Mouse (Mus musculus) small intestine, adult 2 months (tissue): ENCODE measurements around the gene Spats2. TPM values are rescaled to one million over a fixed set of nuclear protein-coding genes. Genes with fewer than 3 reads are reported as not detected.

ENCODE experiments used
- H3K27ac ChIP-seq: fragments of 200-500 bp; 2 replicates; pipeline ENCODE4 v1.5.1; 2012; ENCODE audit warnings: low read depth, low read length, control low read depth, inconsistent platforms; ENCODE audit not compliant: insufficient read depth
- H3K27me3 ChIP-seq: fragments of 200-500 bp; 2 replicates; pipeline ENCODE4 v1.6.1; 2012; ENCODE audit warnings: mild to moderate bottlenecking, moderate library complexity, low read length, inconsistent platforms; ENCODE audit not compliant: control insufficient read depth, insufficient read depth
- H3K36me3 ChIP-seq: fragments of 200-500 bp; 2 replicates; pipeline ENCODE4 v1.6.1; 2012; ENCODE audit warnings: mild to moderate bottlenecking, low read length, control low read depth, inconsistent platforms; ENCODE audit not compliant: control insufficient read depth, insufficient read depth
- H3K4me1 ChIP-seq: fragments of 200-500 bp; 2 replicates; pipeline ENCODE4 v1.6.1; 2012; ENCODE audit warnings: low read length, inconsistent platforms, mixed read lengths; ENCODE audit not compliant: control insufficient read depth, insufficient read depth, insufficient read length
- H3K4me3 ChIP-seq: fragments of 200-500 bp; 2 replicates; pipeline ENCODE4 v1.5.1; 2012; ENCODE audit warnings: low read depth, mild to moderate bottlenecking, control low read depth, inconsistent platforms, low read length, moderate library complexity
- CTCF ChIP-seq: fragments of 200-500 bp; IDR thresholded peaks from 2 replicates; pipeline ENCODE4 v1.5.1; 2012; ENCODE audit warnings: low read depth, mild to moderate bottlenecking, control low read depth, inconsistent platforms, low read length, moderate library complexity, mixed read lengths; ENCODE audit not compliant: insufficient replicate concordance, insufficient read length; ENCODE audit errors: extremely low read depth
- POLR2A ChIP-seq: fragments of 200-500 bp; IDR thresholded peaks from 2 replicates; pipeline ENCODE4 v1.6.1; 2012; ENCODE audit warnings: low read depth, mild to moderate bottlenecking, control low read depth, inconsistent platforms, low read length, moderate library complexity
- WGBS: fragments of 180-500 bp; shearing (Covaris S2); methylation state at CpG from one replicate; pipeline ENCODE4 v1.1.7; 2018; 5-methylcytosine and 5-hydroxymethylcytosine counted together
- polyA plus RNA-seq: library from polyadenylated mRNA; depleted of rRNA; stranded (reverse); fragments of >200 nt; gene quantifications from 2 replicates; pipeline ENCODE4 v1.2.3, GENCODE M21; 2012

The Spats2 gene
- polyA plus RNA-seq, 1 experiment, result 3.9 TPM

- Histone ChIP-seq H3K27me3 (peaks cover 52% of the 10 kb centered on the region), H3K36me3 (peaks cover 9% of the 10 kb centered on the region), H3K4me1 (peaks cover 16% of the 10 kb centered on the region), H3K4me3 (peak overlapping the region; percentile 78), H3K27ac (peak overlapping the region; percentile 93; the same call in 1 of the 2 replicates)
- TF ChIP-seq CTCF (no peak), POLR2A (no peak)
- WGBS, result 4% methylated on average over 9 of the region's 9 CpGs
Observed at GRCm38 (mm10) chr15:99098493-99098861, 27.2 kb upstream of the Spats2 start.

DNA sequence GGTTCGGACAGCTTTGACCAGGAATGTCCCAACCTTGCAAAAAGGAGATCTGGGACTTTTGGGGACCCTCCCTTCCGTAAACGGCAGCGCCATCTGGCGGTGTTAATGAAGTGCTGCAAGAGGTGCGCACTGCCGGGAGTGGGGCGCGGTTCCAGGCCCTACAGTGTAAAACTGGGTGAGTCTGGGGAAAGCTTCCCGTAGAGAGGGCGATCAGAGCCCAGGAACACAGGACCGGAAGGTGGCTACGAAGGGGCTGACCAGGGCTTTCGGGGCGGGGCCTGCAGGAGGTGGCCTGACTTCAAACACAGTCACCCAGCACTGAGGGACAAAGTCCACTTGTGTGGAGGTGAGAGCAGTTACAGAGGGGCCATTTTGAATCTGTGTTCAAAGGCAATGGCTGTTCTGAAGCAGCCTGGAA is 26.6 kb upstream of the Spats2 start:
- TF ChIP-seq POLR2A, result no peak; the same call in 1 of the 2 replicates
- peak; percentile 92; the same call in 1 of the 2 replicates for TF ChIP-seq CTCF
- Histone ChIP-seq H3K36me3 (peaks cover 14% of the 10 kb centered on the region), H3K27ac (peak overlapping the region; percentile 93), H3K27me3 (peaks cover 46% of the 10 kb centered on the region), H3K4me3 (peak overlapping the region; percentile 78), H3K4me1 (peaks cover 14% of the 10 kb centered on the region)
- 2% methylated on average over 15 of the region's 15 CpGs for WGBS

DNA sequence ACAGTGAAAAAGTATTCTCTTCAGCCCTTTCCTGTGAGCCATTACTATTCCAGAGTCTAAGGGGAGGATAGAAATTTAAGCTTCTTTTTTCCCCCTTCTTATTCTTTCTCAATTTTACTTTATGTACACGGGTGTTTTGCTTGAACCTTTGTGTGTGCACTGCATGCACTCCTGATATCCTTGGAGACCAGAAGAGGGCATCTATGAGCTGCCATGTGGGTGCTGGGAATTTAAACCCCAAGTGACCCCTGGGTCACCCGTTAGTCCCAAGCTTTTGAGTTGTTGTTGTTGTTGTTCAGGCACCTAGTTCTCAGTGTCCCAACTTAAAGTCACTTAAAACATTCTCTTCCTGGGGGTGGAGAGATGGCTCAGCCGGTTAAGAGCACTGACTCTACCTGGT is 25.7 kb upstream of the Spats2 start:
- H3K27ac ChIP-seq, result peak overlapping the region; percentile 93; the same call in 1 of the 2 replicates
- H3K4me3 ChIP-seq, result peak overlapping the region; percentile 78
- H3K27me3 ChIP-seq, result peaks cover 40% of the 10 kb centered on the region
- H3K36me3 ChIP-seq, result peaks cover 16% of the 10 kb centered on the region
- peak; percentile 30; the same call in 1 of the 2 replicates for TF ChIP-seq CTCF
- TF ChIP-seq POLR2A, result no peak
- WGBS, result 18% methylated on average over 3 of the region's 3 CpGs
- H3K4me1 ChIP-seq, result peaks cover 14% of the 10 kb centered on the region

DNA sequence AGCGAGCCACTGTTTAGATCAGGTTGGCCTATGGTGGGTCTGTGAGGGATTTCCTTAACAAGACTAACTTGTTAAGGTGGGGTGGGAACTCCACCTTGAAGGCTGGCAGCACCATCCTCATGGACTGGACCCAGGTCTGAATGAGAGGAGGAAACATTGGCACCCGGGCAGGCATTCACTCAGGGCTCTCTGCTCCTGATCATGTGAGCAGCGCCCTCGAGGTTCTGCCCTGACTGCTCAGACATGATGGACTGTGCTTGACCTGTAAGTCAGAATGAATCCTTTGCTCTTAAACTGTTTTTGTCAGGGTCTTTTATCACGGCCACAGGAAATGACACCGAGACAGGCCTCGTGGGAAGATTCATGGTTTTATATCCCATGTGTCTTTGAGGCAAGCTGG is 20.5 kb upstream of the Spats2 start:
- no peak overlapping the region for H3K4me3 ChIP-seq
- WGBS, result 72% methylated on average over 7 of the region's 7 CpGs
- H3K4me1 ChIP-seq, result peaks cover 2% of the 10 kb centered on the region
- peaks cover 29% of the 10 kb centered on the region for H3K36me3 ChIP-seq
- TF ChIP-seq POLR2A (no peak), CTCF (no peak)
- H3K27ac ChIP-seq, result no peak overlapping the region
- no peaks in the 10 kb centered on the region for H3K27me3 ChIP-seq

DNA sequence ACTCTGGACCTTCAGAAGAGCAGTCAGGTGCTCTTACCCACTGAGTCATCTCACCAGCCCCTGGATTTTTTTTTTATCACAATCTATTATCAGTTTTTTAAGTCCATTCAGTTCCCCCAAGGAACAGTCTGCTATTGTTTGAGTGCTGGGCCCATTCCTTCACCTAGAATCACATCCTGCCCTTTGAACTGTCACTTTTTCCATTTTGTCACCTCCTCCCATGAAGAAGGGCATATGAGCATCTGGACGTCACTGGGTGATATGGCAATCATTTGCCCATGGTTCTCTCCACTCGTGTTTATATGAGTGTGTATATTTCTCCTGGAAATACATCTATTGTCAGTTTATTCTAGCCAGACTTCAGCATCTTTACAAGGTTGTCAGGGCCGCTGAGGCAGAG is 17.9 kb upstream of the Spats2 start:
- no peaks in the 10 kb centered on the region for H3K27me3 ChIP-seq
- no peak overlapping the region for H3K27ac ChIP-seq
- 58% methylated on average over 3 of the region's 3 CpGs for WGBS
- TF ChIP-seq CTCF (no peak), POLR2A (no peak)
- no peak overlapping the region for H3K4me3 ChIP-seq
- H3K4me1 ChIP-seq, result 0 out of 2 replicates have a peak, but pooled peaks cover under 1% of the 10 kb centered on the region
- H3K36me3 ChIP-seq, result peaks cover 20% of the 10 kb centered on the region

DNA sequence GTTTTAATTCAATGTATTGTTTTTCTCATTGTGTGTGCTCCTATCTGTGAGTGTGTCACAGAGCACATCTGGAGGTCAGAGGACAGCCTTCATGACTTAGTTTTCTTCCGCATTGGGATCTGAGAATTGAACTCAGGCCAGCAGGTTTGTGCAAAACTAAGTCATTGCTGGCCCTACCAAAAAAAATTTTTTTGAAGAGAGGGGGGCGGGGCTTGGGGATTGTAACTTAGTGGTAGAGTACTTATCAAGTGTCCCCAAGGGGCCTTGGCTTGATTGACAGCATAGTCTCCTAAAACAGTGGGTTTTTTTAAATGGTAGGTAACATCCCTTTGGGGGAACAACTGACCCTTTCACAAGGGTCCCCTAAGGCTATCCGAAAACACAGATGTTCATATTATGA is 14.6 kb upstream of the Spats2 start:
- no peak overlapping the region for H3K27ac ChIP-seq
- 83% methylated on average over 3 of the region's 3 CpGs for whole genome bisulfite sequencing
- H3K36me3 ChIP-seq, result peaks cover 6% of the 10 kb centered on the region
- no peaks in the 10 kb centered on the region for H3K27me3 ChIP-seq
- peaks cover 8% of the 10 kb centered on the region; the same call in 1 of the 2 replicates for H3K4me1 ChIP-seq
- TF ChIP-seq POLR2A (no peak), CTCF (no peak)
- H3K4me3 ChIP-seq, result no peak overlapping the region

- peaks cover 8% of the 10 kb centered on the region; the same call in 1 of the 2 replicates for H3K4me1 ChIP-seq
- WGBS, result 67% methylated on average over 4 of the region's 4 CpGs
- no peaks in the 10 kb centered on the region for H3K27me3 ChIP-seq
- H3K27ac ChIP-seq, result no peak overlapping the region
- TF ChIP-seq POLR2A, result no peak
- TF ChIP-seq CTCF, result no peak
- no peak overlapping the region for H3K4me3 ChIP-seq
- peaks cover 4% of the 10 kb centered on the region; the same call in 1 of the 2 replicates for H3K36me3 ChIP-seq
Observed at GRCm38 (mm10) chr15:99111809-99112208, 13.9 kb upstream of the Spats2 start.

- TF ChIP-seq POLR2A (no peak), CTCF (no peak)
- 19% methylated on average over 11 of the region's 11 CpGs for WGBS
- H3K4me1 ChIP-seq, result peaks cover 8% of the 10 kb centered on the region; the same call in 1 of the 2 replicates
Observed at GRCm38 (mm10) chr15:99112843-99113395, 12.8 kb upstream of the Spats2 start.

More at GRCm38 (mm10) chr15:99112843-99113395, 12.8 kb upstream of the Spats2 start:
- Histone ChIP-seq H3K4me3 (peak overlapping the region; percentile 27; the same call in 1 of the 2 replicates), H3K27me3 (no peaks in the 10 kb centered on the region), H3K27ac (no peak overlapping the region), H3K36me3 (no peaks in the 10 kb centered on the region)
